Mouse (Mus musculus) thymus, adult 2 months (tissue): Measurements from ENCODE around the gene Itga4. TPM values are rescaled to one million over a fixed set of nuclear protein-coding genes. Genes with fewer than 3 reads are reported as not detected.

Source experiments
- DNase-seq: peaks from one replicate; pipeline ENCODE4 v3.0.0; 2021
- H3K27ac ChIP-seq: fragments of 200-500 bp; 2 replicates; pipeline ENCODE4 v1.5.1; 2012; ENCODE audit warnings: low read length, control low read depth; ENCODE audit not compliant: control insufficient read depth, insufficient read depth
- H3K27me3 ChIP-seq: fragments of 200-500 bp; 2 replicates; pipeline ENCODE4 v1.6.1; 2012; ENCODE audit warnings: mild to moderate bottlenecking, low read length, moderate library complexity, mixed read lengths; ENCODE audit not compliant: control insufficient read depth, insufficient read depth
- H3K36me3 ChIP-seq: fragments of 200-500 bp; 2 replicates; pipeline ENCODE4 v1.6.1; 2012; ENCODE audit warnings: mild to moderate bottlenecking, low read length, moderate library complexity; ENCODE audit not compliant: control insufficient read depth, insufficient read depth
- H3K4me1 ChIP-seq: fragments of 200-500 bp; replicated peaks from 2 replicates; pipeline ENCODE4 v1.6.1; 2012; ENCODE audit warnings: low read length; ENCODE audit not compliant: control insufficient read depth, insufficient read depth
- H3K4me3 ChIP-seq: fragments of 200-500 bp; 2 replicates; pipeline ENCODE4 v1.5.1; 2012; ENCODE audit warnings: mild to moderate bottlenecking, low read length, control low read depth, moderate library complexity; ENCODE audit not compliant: control insufficient read depth, insufficient read depth
- CTCF ChIP-seq: fragments of 200-500 bp; IDR thresholded peaks from 2 replicates; pipeline ENCODE4 v1.5.1; 2012; ENCODE audit warnings: mild to moderate bottlenecking, control low read depth, low read length, moderate library complexity, borderline replicate concordance; ENCODE audit not compliant: control insufficient read depth, poor library complexity, insufficient read depth; ENCODE audit errors: extremely low read depth
- POLR2A ChIP-seq: fragments of 200-500 bp; IDR thresholded peaks from 2 replicates; pipeline ENCODE4 v1.6.1; 2012; ENCODE audit warnings: mild to moderate bottlenecking, low read length, control low read depth, moderate library complexity; ENCODE audit not compliant: control insufficient read depth, poor library complexity, insufficient read depth; ENCODE audit errors: extremely low read depth
- WGBS: fragments of 180-500 bp; shearing (Covaris S2); methylation state at CpG from one replicate; pipeline ENCODE4 v1.1.7; 2018; 5-methylcytosine and 5-hydroxymethylcytosine counted together
- polyA plus RNA-seq: library from polyadenylated mRNA; depleted of rRNA; stranded (reverse); fragments of >200 nt; gene quantifications from 2 replicates; pipeline ENCODE4 v1.2.3, GENCODE M21; 2012

The Itga4 gene
- polyA plus RNA-seq, 1 experiment: 27.5 TPM

DNA sequence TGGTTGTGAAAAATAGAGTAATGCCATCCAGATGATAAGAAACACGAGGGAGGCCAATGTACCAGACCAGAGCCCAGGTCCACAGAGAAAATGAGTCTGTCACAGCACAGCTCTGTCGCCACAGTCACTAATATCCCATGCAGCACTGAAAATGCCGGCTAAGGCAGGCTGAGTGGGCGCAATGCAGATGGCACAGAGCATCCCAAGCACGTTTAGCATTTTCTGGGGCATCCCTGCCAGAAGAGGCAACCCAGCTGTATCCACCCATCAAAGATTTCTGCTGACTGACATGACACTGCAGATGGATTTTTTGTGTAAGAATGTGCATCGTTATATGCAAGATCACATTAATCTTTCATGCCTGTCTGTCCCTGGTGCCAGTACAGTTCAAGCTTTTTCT is 106.8 kb downstream of the Itga4 start:
- H3K4me3 ChIP-seq: no peak overlapping the region
- H3K27ac ChIP-seq: no peak overlapping the region
- TF ChIP-seq POLR2A (no peak), CTCF (no peak)
- no peaks in the 10 kb centered on the region for H3K27me3 ChIP-seq
- no peaks in the 10 kb centered on the region for H3K4me1 ChIP-seq
- H3K36me3 ChIP-seq: no peaks in the 10 kb centered on the region
- 83% methylated on average over 6 of the region's 6 CpGs for WGBS
- DNase-seq: no peak

- WGBS: 67% methylated on average over 6 of the region's 6 CpGs
- H3K27ac ChIP-seq: no peak overlapping the region
- H3K4me1 ChIP-seq: no peaks in the 10 kb centered on the region
- DNase-seq: no peak
- H3K4me3 ChIP-seq: no peak overlapping the region
- H3K36me3 ChIP-seq: no peaks in the 10 kb centered on the region
- TF ChIP-seq POLR2A: no peak
- TF ChIP-seq CTCF: no peak
- H3K27me3 ChIP-seq: no peaks in the 10 kb centered on the region
These were observed 108.7 kb downstream of the Itga4 start for GRCm38 (mm10) chr2:79363920-79364319.

GRCm38 (mm10) chr2:79367451-79368450 is 112.5 kb downstream of the Itga4 start:
- 79% methylated on average over 18 of the region's 18 CpGs for WGBS
- H3K27me3 ChIP-seq: no peaks in the 10 kb centered on the region
- TF ChIP-seq CTCF (no peak), POLR2A (no peak)
- H3K4me3 ChIP-seq: no peak overlapping the region
- DNase-seq: peak; percentile 12
- H3K4me1 ChIP-seq: peaks cover 7% of the 10 kb centered on the region
- no peak overlapping the region for H3K27ac ChIP-seq
- H3K36me3 ChIP-seq: no peaks in the 10 kb centered on the region

GRCm38 (mm10) chr2:79368661-79369060 is 113.4 kb downstream of the Itga4 start:
- Histone ChIP-seq H3K27me3 (no peaks in the 10 kb centered on the region), H3K4me1 (peaks cover 7% of the 10 kb centered on the region), H3K36me3 (no peaks in the 10 kb centered on the region), H3K4me3 (no peak overlapping the region), H3K27ac (no peak overlapping the region)
- DNase-seq: no peak
- TF ChIP-seq POLR2A: no peak
- no peak for TF ChIP-seq CTCF
- 96% methylated on average over 12 of the region's 12 CpGs for WGBS

GRCm38 (mm10) chr2:79369061-79369524 is 113.9 kb downstream of the Itga4 start:
- H3K36me3 ChIP-seq: no peaks in the 10 kb centered on the region
- H3K27me3 ChIP-seq: no peaks in the 10 kb centered on the region
- no peak overlapping the region for H3K27ac ChIP-seq
- TF ChIP-seq POLR2A: no peak
- no peak for TF ChIP-seq CTCF
- WGBS: 96% methylated on average over 7 of the region's 7 CpGs
- DNase-seq: no peak
- peaks cover 7% of the 10 kb centered on the region for H3K4me1 ChIP-seq
- H3K4me3 ChIP-seq: no peak overlapping the region

DNA sequence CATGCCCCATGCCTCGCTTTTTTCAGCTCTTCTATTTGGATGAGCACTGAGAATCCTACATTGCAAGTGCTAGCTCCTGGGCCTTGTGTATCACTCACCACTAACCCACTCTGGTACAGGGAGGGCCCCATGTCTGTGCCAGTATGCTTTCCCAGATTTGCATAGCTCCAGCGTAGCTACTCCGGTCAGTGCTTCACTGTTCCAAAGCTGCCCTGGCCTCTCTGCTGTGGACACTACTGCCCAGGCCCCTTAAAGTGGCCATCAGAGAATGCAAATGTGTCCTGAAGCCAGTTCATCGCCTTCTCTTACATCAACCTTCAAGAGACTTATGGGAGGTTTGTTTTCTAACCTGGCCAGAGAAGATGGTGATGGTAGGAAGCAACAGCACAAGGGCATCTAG is 114.7 kb downstream of the Itga4 start:
- no peak overlapping the region for H3K27ac ChIP-seq
- no peak for DNase-seq
- H3K36me3 ChIP-seq: no peaks in the 10 kb centered on the region
- 95% methylated on average over 4 of the region's 4 CpGs for WGBS
- peak overlapping the region; percentile 61; the same call in 1 of the 2 replicates for H3K4me3 ChIP-seq
- H3K27me3 ChIP-seq: no peaks in the 10 kb centered on the region
- H3K4me1 ChIP-seq: peaks cover 7% of the 10 kb centered on the region
- TF ChIP-seq CTCF (no peak), POLR2A (no peak)
